Mouse (Mus musculus): Measurements from ENCODE around the gene Stac3.
A peak's percentile ranks its signal among the peaks of the same experiment; 100 is the strongest.

Stac3 gene

GRCm38 (mm10) chr10:127509837-127510701 is 8.6 kb downstream of the Stac3 start:
- no peak for DNase-seq

- DNase-seq = no peak
Measured at GRCm38 (mm10) chr10:127510895-127511617, 9.6 kb downstream of the Stac3 start.

GRCm38 (mm10) chr10:127511634-127512306 is 10.3 kb downstream of the Stac3 start:
- DNase-seq = peak; percentile 80

GRCm38 (mm10) chr10:127512307-127512666 is 10.8 kb downstream of the Stac3 start:
- DNase-seq = no peak

GRCm38 (mm10) chr10:127512813-127513212 is 11.3 kb downstream of the Stac3 start:
- DNase-seq = peak; percentile 94

GRCm38 (mm10) chr10:127513501-127514091 is 12.1 kb downstream of the Stac3 start:
- DNase-seq = peak; percentile 27

GRCm38 (mm10) chr10:127514111-127514698 is 12.7 kb downstream of the Stac3 start:
- DNase-seq = no peak

- no peak for DNase-seq
Measured at GRCm38 (mm10) chr10:127514764-127515163, 13.3 kb downstream of the Stac3 start, which contains the start of gene Ndufa4l2. Gene Ndufa4l2, plus strand, starts transcription at chr10:127514967.

- no peak for DNase-seq
Measured at GRCm38 (mm10) chr10:127515271-127515982, 13.9 kb downstream of the Stac3 start.

GRCm38 (mm10) chr10:127515983-127516459 is 14.5 kb downstream of the Stac3 start:
- DNase-seq = no peak

GRCm38 (mm10) chr10:127516576-127517260 is 15.2 kb downstream of the Stac3 start:
- no peak for DNase-seq

- DNase-seq = no peak
Measured at GRCm38 (mm10) chr10:127517941-127518340, 16.5 kb downstream of the Stac3 start.

- DNase-seq = no peak
Measured at GRCm38 (mm10) chr10:127519041-127519701, 17.7 kb downstream of the Stac3 start.

- peak; percentile 14 for DNase-seq
Measured at GRCm38 (mm10) chr10:127519903-127520713, 18.6 kb downstream of the Stac3 start.

GRCm38 (mm10) chr10:127520714-127521357 is 19.4 kb downstream of the Stac3 start:
- no peak for DNase-seq

- no peak for DNase-seq
Measured at GRCm38 (mm10) chr10:127521611-127522080, 20.2 kb downstream of the Stac3 start.

GRCm38 (mm10) chr10:127522088-127522581 is 20.6 kb downstream of the Stac3 start, which contains the start of gene Shmt2:
Gene Shmt2, minus strand, starts transcription at chr10:127522444.
- DNase-seq = peak; percentile 88

GRCm38 (mm10) chr10:127524646-127525255 is 23.3 kb downstream of the Stac3 start:
- DNase-seq = peak; percentile 23

All from thymus, postnatal 14 days (tissue).